Mouse (Mus musculus) spleen, adult 2 months (tissue): ENCODE measurements around the gene Gsc2.

Source experiments
- CTCF ChIP-seq: fragments of 200-500 bp; IDR thresholded peaks from 2 replicates; pipeline ENCODE4 v1.5.1; 2011; ENCODE audit warnings: mild to moderate bottlenecking, inconsistent platforms; ENCODE audit not compliant: insufficient read depth, insufficient read length, insufficient replicate concordance; ENCODE audit errors: extremely low read depth
- POLR2A ChIP-seq: fragments of 200-500 bp; IDR thresholded peaks from 2 replicates; pipeline ENCODE4 v1.6.1; 2011; ENCODE audit warnings: low read depth, low read length, inconsistent platforms

- no peak for TF ChIP-seq POLR2A
- no peak for TF ChIP-seq CTCF
Measured at GRCm38 (mm10) chr16:17872995-17873394, 41.9 kb downstream of the Gsc2 start.
